Mouse (Mus musculus) MEL (cell line): Measurements from ENCODE around the gene Zfp90. TPM values are rescaled to one million over a fixed set of nuclear protein-coding genes. Genes with fewer than 3 reads are reported as not detected.

Experiments used
- DNase-seq: peaks from one replicate; pipeline ENCODE4 v3.0.0; 2011; ENCODE audit warnings: low read depth, low spot score
- H3K27ac ChIP-seq: 2 replicates; pipeline ENCODE4 v1.5.1; 2012; ENCODE audit warnings: low read depth, mild to moderate bottlenecking, control low read depth, low read length, moderate library complexity; ENCODE audit not compliant: control insufficient read depth
- H3K27me3 ChIP-seq, 2 experiments: fragments of 150-350 bp in 1 of 2; sonication (generic) in 1 of 2; 2 replicates each; pipeline ENCODE4 v1.6.1; 2012; ENCODE audit warnings: low read length in 2 of 2, mild to moderate bottlenecking in 2 of 2, improper control_type of control experiment in 1 of 2, moderate library complexity in 1 of 2; ENCODE audit not compliant: insufficient read depth in 2 of 2, control insufficient read depth in 1 of 2
- H3K36me3 ChIP-seq, 2 experiments: 2 replicates each; pipeline ENCODE4 v1.6.1; 2012 to 2014; ENCODE audit warnings: low read length in 2 of 2, improper control_type of control experiment in 1 of 2, inconsistent platforms in 1 of 2, mild to moderate bottlenecking in 1 of 2; ENCODE audit not compliant: insufficient read depth in 2 of 2, control insufficient read depth in 1 of 2
- H3K4me1 ChIP-seq, 2 experiments: fragments of 150-350 bp in 1 of 2; sonication (generic) in 1 of 2; 2 replicates each; pipeline ENCODE4 v1.6.1; 2012; ENCODE audit warnings: low read length in 2 of 2, improper control_type of control experiment in 1 of 2, mild to moderate bottlenecking in 1 of 2; ENCODE audit not compliant: insufficient read depth in 2 of 2, control insufficient read depth in 1 of 2
- H3K4me3 ChIP-seq, 2 experiments: fragments of 150-350 bp in 1 of 2; sonication (generic) in 1 of 2; 2 replicates each; pipeline ENCODE4 v1.5.1; 2012; ENCODE audit warnings: low read depth in 2 of 2, low read length in 2 of 2, mild to moderate bottlenecking in 2 of 2, moderate library complexity in 2 of 2, control low read depth in 1 of 2, improper control_type of control experiment in 1 of 2; ENCODE audit not compliant: control insufficient read depth in 1 of 2, insufficient read depth in 1 of 2
- H3K79me2 ChIP-seq: 2 replicates; pipeline ENCODE4 v1.6.1; 2012; ENCODE audit warnings: mild to moderate bottlenecking, low read length, moderate library complexity; ENCODE audit not compliant: control insufficient read depth, poor library complexity, insufficient read depth
- H3K9ac ChIP-seq: 2 replicates; pipeline ENCODE4 v1.6.1; 2012; ENCODE audit warnings: low read depth, mild to moderate bottlenecking, control low read depth, low read length, moderate library complexity; ENCODE audit not compliant: control insufficient read depth, poor library complexity, severe bottlenecking
- H3K9me3 ChIP-seq: fragments of 150-350 bp; sonication (generic); replicated peaks from 2 replicates; pipeline ENCODE4 v1.6.1; 2012; ENCODE audit warnings: mild to moderate bottlenecking, low read length, improper control_type of control experiment, moderate library complexity; ENCODE audit not compliant: insufficient read depth
- CTCF ChIP-seq, 3 experiments: IDR thresholded peaks in 2 of 3; conservative IDR thresholded peaks in 1 of 3; 2 replicates each; pipeline ENCODE4 v1.5.1; 2011 to 2012; ENCODE audit warnings: low read length in 3 of 3, low read depth in 2 of 3, mild to moderate bottlenecking in 2 of 3, improper control_type of control experiment in 1 of 3, inconsistent platforms in 1 of 3, mixed read lengths in 1 of 3, moderate library complexity in 1 of 3; ENCODE audit not compliant: control insufficient read depth in 1 of 3, insufficient read depth in 1 of 3, poor library complexity in 1 of 3, severe bottlenecking in 1 of 3
- HCFC1 ChIP-seq: IDR thresholded peaks from 2 replicates; pipeline ENCODE4 v1.6.1; 2012; ENCODE audit warnings: low read depth, mild to moderate bottlenecking, inconsistent platforms, low read length, improper control_type of control experiment, moderate library complexity
- JUND ChIP-seq: IDR thresholded peaks from 2 replicates; pipeline ENCODE4 v1.6.1; 2011; ENCODE audit warnings: low read depth, mild to moderate bottlenecking, improper control_type of control experiment, low read length
- MXI1 ChIP-seq: IDR thresholded peaks from 2 replicates; pipeline ENCODE4 v1.6.1; 2011; ENCODE audit warnings: mild to moderate bottlenecking, low read depth, low read length, improper control_type of control experiment
- NELFE ChIP-seq: IDR thresholded peaks from 2 replicates; pipeline ENCODE4 v1.6.1; 2011; ENCODE audit warnings: low read depth, low read length, improper control_type of control experiment
- POLR2A ChIP-seq, 2 experiments: IDR thresholded peaks; 2 replicates each; pipeline ENCODE4 v1.6.1; 2011 to 2012; ENCODE audit warnings: low read length in 2 of 2, mild to moderate bottlenecking in 2 of 2, control low read depth in 1 of 2, improper control_type of control experiment in 1 of 2, low read depth in 1 of 2, moderate library complexity in 1 of 2; ENCODE audit not compliant: control insufficient read depth in 1 of 2, insufficient read depth in 1 of 2, poor library complexity in 1 of 2
- POLR2AphosphoS2 ChIP-seq: IDR thresholded peaks from 2 replicates; pipeline ENCODE4 v1.6.1; 2011; ENCODE audit warnings: low read length, improper control_type of control experiment
- SMC3 ChIP-seq: IDR thresholded peaks from 2 replicates; pipeline ENCODE4 v1.6.1; 2011; ENCODE audit warnings: low read depth, low read length, improper control_type of control experiment
- TCF12 ChIP-seq: IDR thresholded peaks from 2 replicates; pipeline ENCODE4 v1.6.1; 2014; ENCODE audit warnings: low read depth, mild to moderate bottlenecking, inconsistent platforms, low read length, improper control_type of control experiment, moderate library complexity
- UBTF ChIP-seq: IDR thresholded peaks from 2 replicates; pipeline ENCODE4 v1.6.1; 2012; ENCODE audit warnings: low read depth, mild to moderate bottlenecking, inconsistent platforms, low read length, improper control_type of control experiment, moderate library complexity, borderline replicate concordance; ENCODE audit not compliant: insufficient read depth
- USF1 ChIP-seq: IDR thresholded peaks from 2 replicates; pipeline ENCODE4 v1.6.1; 2014; ENCODE audit warnings: low read depth, mild to moderate bottlenecking, inconsistent platforms, low read length, improper control_type of control experiment, moderate library complexity
- ZMIZ1 ChIP-seq: IDR thresholded peaks from 2 replicates; pipeline ENCODE4 v1.6.1; 2012; ENCODE audit warnings: low read depth, mild to moderate bottlenecking, inconsistent platforms, low read length, improper control_type of control experiment, moderate library complexity
- polyA plus RNA-seq, 2 experiments: library from polyadenylated mRNA; stranded (reverse) in 1 of 2; unstranded in 1 of 2; fragments of >175 nt in 1 of 2; fragments of >200 nt in 1 of 2; gene quantifications; 2 replicates each; pipeline versions ENCODE4 v1.2.1 to v1.2.4; 2012; ENCODE audit warnings: low replicate concordance in 2 of 2, low read depth in 1 of 2; ENCODE audit not compliant: insufficient read length in 2 of 2, insufficient read depth in 1 of 2, missing spikeins in 1 of 2
- total RNA-seq: library from RNA; depleted of rRNA; stranded (reverse); fragments of 300-350 nt; gene quantifications from 2 replicates; pipeline ENCODE4 v1.2.3, GENCODE M21; 2012; rRNA removed

Zfp90 gene
- total and polyA plus RNA-seq, 3 experiments, result 2.6 to 3.9 TPM; not detected in 1

DNA sequence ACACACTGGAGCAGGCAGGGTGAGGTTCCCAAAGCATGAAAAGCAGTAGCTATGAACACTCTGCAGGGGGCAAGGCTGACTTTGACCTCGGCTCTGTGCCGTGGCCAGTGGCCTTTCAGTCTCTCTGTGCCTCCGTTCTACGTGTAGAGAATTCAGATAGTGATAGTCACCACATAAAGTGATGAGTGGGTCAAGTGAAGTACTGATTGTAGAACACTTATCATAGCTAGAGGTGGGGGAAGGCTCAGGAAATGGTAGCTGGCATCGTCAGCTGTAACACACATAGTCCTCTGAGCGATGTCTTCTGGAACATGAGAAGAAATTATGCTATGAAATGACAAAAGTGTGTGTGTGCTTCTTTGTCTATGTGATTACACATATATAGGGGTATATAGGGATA, 48.7 kb downstream of the Zfp90 start:
- TF ChIP-seq HCFC1, result no peak
- no peak for TF ChIP-seq POLR2AphosphoS2
- no peak for TF ChIP-seq USF1
- no peak for TF ChIP-seq NELFE
- TF ChIP-seq SMC3, result no peak
- TF ChIP-seq ZMIZ1, result no peak
- TF ChIP-seq UBTF, result no peak
- TF ChIP-seq, all 39 proteins: peak for 0
- H3K36me3 ChIP-seq, result no peaks in the 10 kb centered on the region

DNA sequence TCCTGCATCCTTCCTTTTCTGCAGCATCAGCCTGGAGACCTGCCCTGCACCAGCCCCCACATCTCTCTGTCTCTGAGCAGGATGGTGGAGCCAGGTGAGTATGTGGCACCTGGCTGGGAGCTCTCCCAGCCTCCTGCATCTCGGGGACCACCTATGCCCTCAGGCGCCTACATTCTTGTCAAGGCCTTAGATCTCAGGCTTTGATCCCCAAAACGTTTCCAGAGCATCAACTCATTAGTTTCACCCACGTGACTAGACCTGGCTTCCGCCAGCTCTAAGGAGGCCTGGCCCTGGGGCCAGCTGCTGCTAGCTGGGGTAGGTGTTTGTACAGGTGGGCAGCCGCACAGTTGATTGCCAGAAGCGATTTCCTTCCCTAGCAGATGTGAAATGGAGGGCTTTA, 54.4 kb downstream of the Zfp90 start:
- H3K9ac ChIP-seq, result no peak overlapping the region
- H3K27me3 ChIP-seq, result peaks cover 0 to 5% of the 10 kb centered on the region in 2 experiments; a peak in 2 of 4 replicates
- no peaks in the 10 kb centered on the region for H3K79me2 ChIP-seq
- H3K4me1 ChIP-seq, result no peaks in the 10 kb centered on the region
- no peaks in the 10 kb centered on the region for H3K36me3 ChIP-seq
- no peak overlapping the region for H3K27ac ChIP-seq
- H3K4me3 ChIP-seq, result no peak overlapping the region
- H3K9me3 ChIP-seq, result no peaks in the 10 kb centered on the region
- TF ChIP-seq POLR2A (IDR thresholded peaks at IDR 0.05; ENCODE audit: control insufficient read depth in 1 of 2, insufficient read depth in 1 of 2, low read depth in 1 of 2, low read length in 2 of 2, poor library complexity in 1 of 2) (no peak), MXI1 (no peak), CTCF (IDR thresholded peaks at IDR 0.05 in 2 of 3, conservative IDR thresholded peaks at IDR 0.05 in 1 of 3; ENCODE audit: control insufficient read depth in 1 of 3, insufficient read depth in 1 of 3, low read depth in 2 of 3, low read length in 3 of 3, poor library complexity in 1 of 3, severe bottlenecking in 1 of 3) (no peak), ZMIZ1 (no peak)
- no peak for DNase-seq

More for the DNA sequence above, 48.7 kb downstream of the Zfp90 start:
- Histone ChIP-seq H3K4me3 (no peak overlapping the region), H3K27ac (no peak overlapping the region), H3K4me1 (no peaks in the 10 kb centered on the region), H3K9me3 (no peaks in the 10 kb centered on the region), H3K27me3 (no peaks in the 10 kb centered on the region), H3K9ac (no peak overlapping the region), H3K79me2 (no peaks in the 10 kb centered on the region)
- no peak for DNase-seq

DNA sequence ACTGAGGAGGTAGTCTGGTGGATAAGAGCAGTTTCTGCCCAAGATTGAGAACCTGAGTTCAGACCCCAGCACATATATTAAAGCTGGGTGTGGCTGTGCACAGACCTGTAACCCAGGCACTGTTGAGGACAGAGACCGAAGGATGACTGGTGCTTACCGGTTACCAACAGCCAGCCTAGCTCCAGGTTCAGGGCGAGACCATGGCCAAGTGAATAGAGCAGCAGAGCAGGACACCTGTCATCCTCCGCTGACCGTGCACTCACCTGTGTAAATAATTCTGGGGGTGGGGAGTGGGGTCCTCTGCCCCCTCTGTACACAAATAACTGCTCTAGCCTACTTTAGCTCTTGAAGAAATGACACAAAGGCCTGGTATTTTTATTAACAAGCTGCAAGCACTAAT, 58.9 kb downstream of the Zfp90 start:
- H3K9me3 ChIP-seq, result no peaks in the 10 kb centered on the region
- no peak overlapping the region for H3K27ac ChIP-seq
- H3K36me3 ChIP-seq, result no peaks in the 10 kb centered on the region
- H3K9ac ChIP-seq, result no peak overlapping the region
- DNase-seq, result no peak
- H3K79me2 ChIP-seq, result no peaks in the 10 kb centered on the region
- no peaks in the 10 kb centered on the region for H3K4me1 ChIP-seq
- TF ChIP-seq UBTF, result no peak
- TF ChIP-seq TCF12, result no peak
- TF ChIP-seq JUND, result no peak
- no peak for TF ChIP-seq SMC3
- H3K4me3 ChIP-seq, result no peak overlapping the region
- H3K27me3 ChIP-seq, result peaks cover 0 to 7% of the 10 kb centered on the region in 2 experiments; a peak in 3 of 4 replicates

Other genes with a start within 250 kb of the Zfp90 start
- gene Slc7a6, start 246.5 kb upstream of the Zfp90 start, total RNA-seq, result 26.2 and 34.4 TPM in 2 replicates
- gene Slc7a6, start 246.5 kb upstream of the Zfp90 start, polyA plus RNA-seq, result 10 to 100 TPM in 1 of 2 experiments, not detected in 1; 48.2 TPM
- gene Slc7a6os, start 204.4 kb upstream of the Zfp90 start, total RNA-seq, result 41.6 and 52.0 TPM in 2 replicates
- gene Slc7a6os, start 204.4 kb upstream of the Zfp90 start, polyA plus RNA-seq, result 10 to 100 TPM in 1 of 2 experiments, not detected in 1; 53.6 TPM
- 71.2 and 74.5 TPM in 2 replicates for gene Prmt7, start 204.4 kb upstream of the Zfp90 start, total RNA-seq
- gene Prmt7, start 204.4 kb upstream of the Zfp90 start, polyA plus RNA-seq, result 10 to 100 TPM in 1 of 2 experiments, not detected in 1; 63.3 TPM
- 0.04 and 0.07 TPM in 2 replicates for gene Smpd3, start 77.3 kb upstream of the Zfp90 start, total RNA-seq
- under 1 TPM in 1 of 2 experiments, not detected in 1; 0.08 TPM for gene Smpd3, start 77.3 kb upstream of the Zfp90 start, polyA plus RNA-seq
- not detected in 2 replicates for gene 6030452D12Rik, start 85.2 kb downstream of the Zfp90 start, total RNA-seq
- not detected for gene 6030452D12Rik, start 85.2 kb downstream of the Zfp90 start, polyA plus RNA-seq
- gene Cdh3, start 95.6 kb downstream of the Zfp90 start, total RNA-seq, result not detected in 2 replicates
- not detected for gene Cdh3, start 95.6 kb downstream of the Zfp90 start, polyA plus RNA-seq
- 79.9 and 188 TPM in 2 replicates for gene Gm10073, start 158.1 kb downstream of the Zfp90 start, total RNA-seq
- 10 to 100 TPM in 1 of 2 experiments, not detected in 1; 71.2 TPM for gene Gm10073, start 158.1 kb downstream of the Zfp90 start, polyA plus RNA-seq
- gene Cdh1, start 188.0 kb downstream of the Zfp90 start, total RNA-seq, result not detected in 2 replicates
- not detected for gene Cdh1, start 188.0 kb downstream of the Zfp90 start, polyA plus RNA-seq